Mouse (Mus musculus): ENCODE results near the gene Clybl.

Gene Clybl

DNA sequence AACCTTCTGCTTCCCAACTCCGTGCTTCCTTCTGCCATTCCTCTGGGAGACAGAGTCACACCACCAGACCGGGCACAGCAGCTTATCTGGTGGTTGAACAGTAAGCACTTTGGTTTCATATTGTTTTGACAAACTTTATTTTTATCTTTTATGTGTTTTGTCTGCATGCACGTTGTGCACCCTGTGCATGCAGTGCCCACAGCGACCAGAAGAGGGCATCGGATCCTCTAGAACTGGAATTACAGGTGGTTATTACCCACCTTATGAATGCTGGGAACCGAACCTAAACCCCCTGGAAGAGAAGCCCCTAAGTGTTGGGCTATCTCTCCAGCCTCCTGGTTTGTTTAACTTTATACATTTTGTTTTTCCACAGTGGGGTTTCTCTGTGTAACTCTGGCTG is 130.9 kb downstream of the Clybl start:
- DNase-seq (ENCODE audit: low spot score): no peak

DNA sequence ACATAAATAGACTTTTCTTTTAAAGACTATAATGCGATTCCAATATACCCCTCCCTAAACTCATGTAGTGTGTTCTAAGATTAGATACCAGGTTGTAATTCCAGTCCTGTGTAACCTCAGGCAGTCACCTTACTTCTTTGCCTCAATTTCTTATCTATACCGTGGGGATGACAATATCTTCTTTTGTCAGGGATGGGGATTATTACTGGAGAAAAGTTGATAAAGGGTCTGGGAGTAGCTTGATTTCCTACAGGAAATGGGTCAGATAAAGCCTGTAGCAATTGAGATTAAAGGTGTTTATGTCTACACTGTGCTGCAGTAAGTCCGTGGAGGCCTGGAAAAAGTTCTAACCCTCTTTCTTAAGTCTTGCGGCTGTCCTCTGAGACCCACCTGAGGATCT is 131.8 kb downstream of the Clybl start:
- DNase-seq (ENCODE audit: low spot score): no peak

DNA sequence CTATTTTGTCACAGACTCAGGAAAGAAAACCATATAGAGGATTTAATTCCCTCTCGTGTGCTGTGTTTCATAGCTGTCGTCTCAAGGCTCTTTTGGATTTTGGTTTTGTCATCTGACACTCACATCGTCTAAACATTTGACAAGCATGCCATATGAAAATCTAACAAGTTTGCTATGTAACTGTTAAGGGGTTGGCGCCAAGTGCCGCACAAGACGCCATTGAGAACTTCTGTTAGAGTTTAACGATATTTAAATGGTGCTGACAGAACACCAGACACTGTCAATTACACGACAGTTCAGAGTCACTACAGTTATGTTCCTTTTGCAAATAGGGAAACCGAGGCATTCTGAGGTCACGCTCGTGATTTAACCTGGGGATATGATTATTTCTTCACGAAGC is 134.2 kb downstream of the Clybl start:
- DNase-seq (ENCODE audit: low spot score): no peak

DNA sequence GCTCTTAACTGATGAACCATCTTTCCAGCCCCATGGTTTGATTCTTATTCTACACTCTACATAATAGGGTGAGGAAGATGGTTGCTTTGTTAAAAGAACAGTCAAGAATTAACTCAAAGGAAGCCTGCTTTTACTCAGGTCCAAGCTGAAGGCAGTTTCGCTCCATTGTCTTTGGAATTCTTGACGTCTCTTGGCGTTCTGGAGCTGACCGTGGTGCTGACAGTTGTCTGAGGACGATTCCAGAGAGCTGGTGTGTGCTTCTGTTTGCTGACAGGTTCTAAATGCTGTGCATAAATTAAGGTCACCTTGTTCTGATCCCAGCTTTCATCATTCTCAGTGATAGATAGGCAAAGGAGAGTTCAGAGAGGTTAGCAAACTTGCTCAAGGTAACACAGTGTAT is 140.6 kb downstream of the Clybl start:
- no peak for DNase-seq (ENCODE audit: low spot score)

DNA sequence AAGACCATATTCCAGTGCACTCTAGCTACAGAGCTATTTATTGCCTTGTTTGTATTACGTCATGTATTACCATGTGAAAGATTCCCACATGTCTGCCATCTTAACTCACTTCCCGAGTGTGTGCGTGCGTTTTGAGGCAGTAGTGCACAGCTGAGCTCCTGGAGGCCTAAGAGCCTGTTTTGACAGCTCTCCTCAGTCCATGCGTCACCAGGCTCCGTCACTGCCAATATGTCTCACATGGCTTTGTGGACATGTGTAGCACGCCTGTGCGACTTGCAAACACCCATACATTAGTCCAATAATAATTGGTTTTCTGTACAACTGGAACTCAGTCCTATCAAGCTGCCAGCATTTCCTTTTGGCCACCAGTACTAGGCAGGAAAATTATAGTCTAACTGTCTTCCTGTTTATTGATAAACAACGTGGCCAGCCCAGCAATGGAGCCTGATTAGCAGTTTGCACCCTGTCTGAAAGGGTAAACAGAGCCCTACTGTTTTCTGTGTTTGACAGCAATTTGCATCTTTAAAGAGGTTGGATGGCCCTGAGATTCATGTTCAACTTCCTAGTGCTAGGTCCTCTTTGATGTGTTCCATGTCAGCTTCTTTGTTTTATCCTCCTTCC is 142.4 kb downstream of the Clybl start:
- no peak for DNase-seq (ENCODE audit: low spot score)

DNA sequence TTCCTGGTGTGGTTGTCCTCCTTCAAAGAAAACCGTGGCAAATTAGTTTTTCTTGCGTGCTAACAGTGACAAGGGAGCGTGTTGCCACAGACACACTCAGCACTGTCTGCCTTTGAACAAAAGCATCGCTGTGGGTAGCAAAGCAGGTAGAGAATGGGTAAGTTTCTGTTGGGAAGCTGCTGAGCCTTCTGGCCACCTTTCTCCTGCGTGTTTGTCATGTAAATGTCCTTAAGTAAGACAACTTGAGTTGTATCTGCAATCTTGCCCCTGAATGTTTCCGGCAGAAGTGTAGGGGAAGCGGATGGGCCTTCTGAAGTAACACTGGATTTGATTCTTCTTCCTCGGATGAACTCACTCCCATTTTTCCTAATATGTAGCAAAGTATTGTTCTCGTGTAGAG is 148.6 kb downstream of the Clybl start:
- DNase-seq (ENCODE audit: low spot score): no peak

DNA sequence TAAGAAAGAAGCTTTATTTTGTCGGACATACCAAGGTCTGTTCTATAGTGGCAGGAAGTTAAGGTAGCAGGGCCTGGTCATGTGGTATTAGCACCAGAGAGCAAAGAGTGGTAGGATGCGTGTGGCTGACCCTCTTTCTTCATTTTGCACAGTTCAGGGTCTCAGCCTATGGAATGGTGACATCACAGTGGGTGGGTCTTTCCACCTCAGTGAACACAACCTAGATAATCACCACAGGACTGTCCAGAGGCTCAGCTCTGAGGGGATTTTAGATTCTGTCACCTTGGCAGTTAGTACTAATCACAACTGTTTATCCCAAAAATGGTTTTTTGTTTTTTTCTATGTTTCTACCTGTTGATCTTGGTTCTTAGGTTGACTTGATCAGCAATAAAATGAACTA is 149.2 kb downstream of the Clybl start:
- DNase-seq (ENCODE audit: low spot score): no peak

DNA sequence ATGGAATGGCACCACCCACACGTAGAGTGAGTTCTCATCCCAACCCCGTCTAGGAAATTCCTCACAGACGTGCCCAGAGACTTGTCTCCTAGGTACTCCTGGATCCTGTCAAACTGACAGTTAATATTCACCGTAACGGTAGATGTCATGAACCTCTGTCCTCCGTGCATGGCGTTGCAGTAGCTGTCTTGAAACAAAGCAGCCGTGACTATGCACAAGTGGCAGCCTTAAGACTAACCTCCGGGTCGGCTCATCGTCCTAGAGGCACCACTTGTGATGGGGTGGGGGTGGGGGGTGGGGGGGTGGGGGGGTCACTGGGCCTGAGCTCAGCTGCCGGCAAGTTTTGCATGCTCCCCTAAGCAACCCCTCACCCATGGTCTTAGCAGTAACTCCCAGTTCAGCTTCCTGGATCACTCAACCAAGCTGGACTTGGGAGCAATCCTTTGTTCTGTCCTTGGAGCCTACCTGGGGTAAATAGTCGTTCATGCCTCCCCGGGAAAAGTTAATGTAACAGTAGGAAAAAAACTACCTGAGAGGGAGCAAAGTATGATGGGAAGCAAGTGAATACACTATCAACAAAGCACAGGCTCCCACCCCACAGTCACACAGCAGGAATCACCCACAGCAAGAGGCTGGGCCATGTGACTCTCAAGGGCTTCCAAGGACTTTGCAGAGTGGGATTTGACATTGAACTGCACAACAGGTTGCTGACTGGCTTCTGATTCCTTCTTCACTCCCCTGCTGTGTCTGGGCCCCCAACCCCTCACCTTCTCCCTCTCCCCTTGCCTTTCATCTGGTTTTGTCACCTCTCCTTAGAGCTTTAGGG is 150.3 kb downstream of the Clybl start:
- no peak for DNase-seq (ENCODE audit: low spot score)

DNA sequence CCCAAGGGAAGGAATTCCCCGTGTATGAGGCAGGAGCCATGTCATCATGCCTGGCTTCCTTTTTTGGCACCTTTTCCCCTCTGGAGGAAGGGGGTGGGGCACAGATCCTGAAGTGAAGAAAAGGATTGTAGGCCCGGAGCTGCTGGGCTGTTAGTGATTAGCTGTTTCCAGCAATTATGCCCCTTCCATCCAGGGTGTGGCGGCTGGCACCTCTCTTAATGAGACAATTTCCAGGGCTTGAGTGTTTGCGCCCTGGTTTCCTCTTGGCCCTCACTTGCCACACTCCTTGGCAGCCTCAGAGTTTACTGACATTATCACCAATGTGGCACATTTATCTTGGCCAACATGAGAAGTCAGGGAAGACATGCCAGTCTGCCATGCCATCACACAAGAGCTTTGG is 155.5 kb downstream of the Clybl start:
- no peak for DNase-seq (ENCODE audit: low spot score)

DNA sequence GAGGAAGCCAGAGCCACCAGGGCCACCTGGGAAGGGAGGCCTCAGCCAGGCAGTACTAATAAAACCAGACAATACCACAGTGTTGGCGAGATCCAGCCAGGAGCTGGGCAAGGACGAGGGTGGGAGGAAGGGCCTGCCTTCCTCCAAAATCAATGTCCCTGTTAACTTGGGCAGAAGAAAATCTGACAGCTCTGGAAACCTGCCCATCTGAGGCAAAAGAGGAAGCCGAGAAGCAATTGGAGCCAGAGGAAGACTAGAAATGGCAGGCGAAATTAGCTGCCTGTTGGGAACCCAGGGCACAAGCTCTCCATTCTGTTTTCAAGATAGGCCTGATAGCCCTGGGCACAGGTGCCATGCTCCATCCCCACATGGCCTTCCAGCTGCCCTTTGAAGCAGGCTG is 157.3 kb downstream of the Clybl start:
- DNase-seq (ENCODE audit: low spot score): no peak

DNA sequence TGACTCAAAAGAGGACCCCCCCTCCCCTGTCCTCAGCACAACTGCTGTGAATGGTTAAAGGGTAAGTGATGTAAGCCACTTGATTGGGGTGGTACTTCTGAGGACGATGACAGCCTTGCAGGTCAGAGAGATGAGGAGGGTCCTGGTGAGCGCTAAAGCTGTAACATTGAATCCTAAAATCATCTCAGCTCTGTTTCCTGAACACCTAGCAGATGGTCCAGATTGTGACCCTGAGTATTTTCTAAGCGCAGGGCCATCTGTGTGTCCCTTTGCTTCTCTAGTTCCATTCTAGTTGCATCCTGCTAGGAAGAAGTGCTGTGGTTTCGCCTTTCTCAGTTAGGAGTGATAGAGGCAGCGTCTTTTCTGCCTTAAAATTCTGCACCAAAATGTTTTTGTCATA is 158.6 kb downstream of the Clybl start:
- no peak for DNase-seq (ENCODE audit: low spot score)

DNA sequence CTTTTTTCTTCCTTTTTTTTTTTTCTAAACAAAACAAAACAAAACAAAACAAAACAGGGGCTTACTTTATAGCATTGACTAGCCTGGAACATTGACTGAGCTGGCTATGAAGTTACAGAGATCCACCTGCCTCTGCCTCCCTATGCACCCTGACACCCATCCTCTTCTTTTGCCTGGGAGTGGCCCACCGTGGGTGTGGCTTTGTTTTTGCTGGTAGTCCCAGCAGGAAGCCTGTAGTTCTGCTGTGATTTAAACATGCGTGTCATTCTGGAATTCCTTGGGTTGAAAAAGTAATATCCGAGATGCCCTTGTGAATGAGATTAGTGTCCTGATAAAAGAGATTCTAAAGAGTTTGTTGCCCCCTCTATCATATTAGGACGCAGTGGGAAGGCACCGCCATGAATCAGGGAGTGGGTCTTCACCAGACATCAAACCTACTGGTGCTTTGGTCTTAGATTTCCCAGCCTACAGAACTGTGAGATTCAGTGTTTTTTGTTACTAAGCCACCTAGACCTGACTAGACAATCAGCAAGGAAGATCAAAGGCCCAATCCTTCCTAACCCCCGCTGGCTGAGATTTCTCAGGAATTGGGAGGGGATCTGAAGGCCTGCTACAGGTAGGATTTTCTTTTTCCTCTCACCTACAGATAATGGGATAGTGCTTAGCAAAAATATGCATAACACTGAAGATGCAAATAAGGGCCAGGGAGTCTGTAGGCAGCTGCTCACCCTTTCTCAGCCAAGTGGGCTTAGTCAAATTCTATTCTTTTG is 160.3 kb downstream of the Clybl start:
- DNase-seq (ENCODE audit: low spot score): no peak

DNA sequence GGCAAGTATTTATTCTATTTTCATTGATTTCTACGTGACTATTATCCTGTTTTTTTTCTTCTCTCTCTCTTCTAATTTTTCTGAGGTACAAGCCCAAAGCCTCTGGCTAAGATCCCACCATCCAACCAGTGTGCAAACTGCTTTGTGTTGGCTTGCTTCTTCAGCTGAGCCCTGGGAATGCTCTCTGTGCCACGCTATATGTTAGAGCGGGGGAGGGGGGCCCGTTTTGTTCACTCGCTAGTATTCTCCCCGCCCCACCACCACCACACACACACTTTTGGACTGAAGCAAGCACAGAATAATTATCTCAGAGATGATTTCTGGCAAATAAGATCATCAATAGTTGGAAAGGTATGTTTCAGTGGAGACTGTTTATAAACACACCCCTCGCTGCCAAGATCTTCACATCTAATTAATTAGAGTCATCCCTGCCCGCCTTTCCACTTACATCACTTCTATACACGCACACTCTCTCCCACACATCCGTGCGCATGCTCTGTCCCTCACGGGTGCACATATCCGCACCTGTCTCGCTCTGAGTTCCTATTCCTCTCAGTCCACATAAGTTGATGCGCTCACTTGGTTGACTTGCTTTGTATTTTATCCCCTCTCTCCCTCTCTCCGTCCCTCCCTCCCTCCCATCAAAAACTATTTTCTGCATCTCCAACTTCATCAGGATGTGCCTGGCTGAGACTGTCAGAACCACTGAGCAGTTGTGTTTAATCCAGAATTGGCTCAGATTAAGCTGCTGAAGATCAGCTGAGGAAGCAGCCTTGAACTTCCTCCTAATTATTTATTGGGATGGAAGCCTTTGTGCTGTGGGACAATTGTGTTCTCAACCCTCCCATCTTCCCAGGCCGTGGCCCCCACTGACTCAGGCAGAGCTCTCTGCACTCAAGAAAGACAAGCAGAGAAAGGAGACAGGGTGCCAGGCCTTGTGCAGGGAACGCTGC is 163.0 kb downstream of the Clybl start:
- no peak for DNase-seq (ENCODE audit: low spot score)

DNA sequence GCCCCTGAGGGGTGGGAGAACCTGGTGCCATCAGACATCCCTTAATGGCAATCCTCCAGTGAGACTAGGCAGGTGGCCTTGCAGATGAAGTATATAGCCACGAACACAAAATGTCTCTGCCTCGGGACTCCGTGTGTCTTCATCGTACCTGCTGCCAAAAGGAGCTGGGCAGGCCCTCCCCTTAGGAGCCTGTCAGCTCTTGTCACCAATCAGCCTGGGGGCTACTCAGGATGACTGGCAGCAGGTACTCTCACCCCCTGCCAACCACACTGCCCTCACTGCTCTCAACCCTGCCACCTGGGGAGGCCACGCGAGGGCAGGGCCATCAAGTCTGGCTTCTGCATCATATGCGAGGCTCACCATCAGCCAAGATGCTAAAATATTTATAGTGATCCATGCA is 166.6 kb downstream of the Clybl start:
- no peak for DNase-seq (ENCODE audit: low spot score)

DNA sequence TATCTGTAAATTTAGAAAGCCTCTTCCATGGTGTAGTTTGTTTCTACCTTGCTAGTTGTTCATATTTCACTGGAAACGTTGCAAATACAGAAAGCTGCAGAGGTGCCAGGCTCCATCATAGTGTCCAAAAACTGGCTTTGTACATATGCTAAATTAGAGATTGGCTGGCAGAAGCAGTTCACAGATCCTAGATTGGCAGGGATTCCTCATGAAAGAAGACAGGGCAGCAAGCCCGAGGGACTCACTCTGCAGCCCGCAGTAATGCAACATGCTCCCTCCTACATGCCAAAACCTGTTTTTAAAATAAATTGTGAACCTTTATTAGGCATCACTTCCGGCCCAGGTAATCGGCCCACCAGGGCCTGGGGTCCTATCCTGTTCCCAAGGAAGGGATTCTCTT is 167.8 kb downstream of the Clybl start:
- no peak for DNase-seq (ENCODE audit: low spot score)

DNA sequence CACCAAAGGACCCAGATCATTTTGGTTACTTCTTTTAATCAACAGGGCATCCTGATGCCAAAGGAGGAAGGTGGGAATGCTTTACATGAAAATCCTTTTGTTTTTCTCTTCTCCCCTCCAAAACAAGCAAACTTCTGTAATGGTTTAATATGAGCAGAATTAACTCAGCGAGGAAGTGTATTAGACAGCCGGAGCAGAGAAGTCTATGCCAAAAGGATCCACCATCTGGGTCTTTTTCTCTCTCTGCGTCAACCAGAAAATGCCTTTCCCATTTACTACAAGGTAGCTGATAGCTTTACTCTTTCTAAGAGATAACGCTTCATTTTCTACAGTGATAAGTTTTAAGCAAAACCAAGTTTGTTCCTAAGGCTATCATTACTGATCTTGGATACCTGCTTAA is 168.3 kb downstream of the Clybl start:
- DNase-seq (ENCODE audit: low spot score): no peak

DNA sequence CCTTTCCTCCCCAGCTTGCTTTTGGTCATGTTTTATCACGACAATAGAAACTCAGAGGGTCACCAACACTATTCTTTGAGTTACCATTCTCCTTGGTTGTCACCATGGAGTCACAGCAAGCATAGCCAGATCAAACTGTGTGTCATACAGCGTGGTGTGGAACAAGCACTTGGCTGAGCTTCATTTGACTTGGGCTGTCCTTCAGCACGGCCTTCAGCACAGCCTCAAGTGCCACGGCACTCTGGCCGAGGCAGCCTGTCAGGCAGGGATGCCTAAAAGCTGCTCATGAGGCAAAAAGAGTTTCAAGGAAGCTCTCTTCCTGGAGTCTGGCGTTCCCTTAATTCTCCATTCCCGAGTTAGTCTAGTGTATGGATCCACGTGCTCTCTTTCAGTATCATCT is 169.3 kb downstream of the Clybl start:
- no peak for DNase-seq (ENCODE audit: low spot score)

DNA sequence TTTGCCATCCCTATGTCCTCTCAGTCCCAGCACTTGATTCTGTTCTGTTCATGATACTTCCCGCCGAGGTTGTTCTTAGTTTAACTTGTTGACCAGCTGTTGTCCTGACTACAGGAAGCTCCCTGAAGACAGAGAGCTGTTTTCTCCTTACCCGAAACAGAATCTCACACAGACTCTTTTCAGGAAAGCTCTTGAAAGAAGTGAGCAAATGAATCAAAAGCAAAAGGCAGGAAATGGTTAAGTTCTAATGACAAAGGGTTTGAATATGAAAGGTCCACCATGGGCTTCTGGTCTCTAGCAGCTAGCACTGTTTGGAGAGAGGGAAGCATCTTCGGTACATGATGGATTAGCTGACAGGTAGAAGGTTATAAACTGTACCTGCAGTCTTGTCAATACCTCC is 175.8 kb downstream of the Clybl start:
- DNase-seq (ENCODE audit: low spot score): no peak

DNA sequence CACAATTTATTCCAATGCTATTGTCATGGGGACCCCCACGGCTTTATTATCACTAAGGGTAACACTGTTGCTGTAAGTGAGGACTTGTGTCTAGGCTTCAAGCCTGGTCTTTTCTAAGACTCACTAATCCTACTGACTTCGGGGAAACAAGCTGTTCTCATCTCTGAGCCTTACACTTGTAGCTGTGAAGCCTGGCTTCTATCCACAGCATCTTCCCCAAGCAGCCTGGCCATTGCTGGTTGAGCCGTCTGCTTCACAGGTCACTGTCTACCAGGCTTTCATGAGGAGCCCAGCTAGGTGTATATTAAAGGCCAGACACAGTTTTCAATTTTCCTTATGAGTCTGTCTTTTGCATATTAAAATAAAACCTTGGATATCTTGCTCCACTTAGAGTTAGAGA is 177.1 kb downstream of the Clybl start:
- no peak for DNase-seq (ENCODE audit: low spot score)

DNA sequence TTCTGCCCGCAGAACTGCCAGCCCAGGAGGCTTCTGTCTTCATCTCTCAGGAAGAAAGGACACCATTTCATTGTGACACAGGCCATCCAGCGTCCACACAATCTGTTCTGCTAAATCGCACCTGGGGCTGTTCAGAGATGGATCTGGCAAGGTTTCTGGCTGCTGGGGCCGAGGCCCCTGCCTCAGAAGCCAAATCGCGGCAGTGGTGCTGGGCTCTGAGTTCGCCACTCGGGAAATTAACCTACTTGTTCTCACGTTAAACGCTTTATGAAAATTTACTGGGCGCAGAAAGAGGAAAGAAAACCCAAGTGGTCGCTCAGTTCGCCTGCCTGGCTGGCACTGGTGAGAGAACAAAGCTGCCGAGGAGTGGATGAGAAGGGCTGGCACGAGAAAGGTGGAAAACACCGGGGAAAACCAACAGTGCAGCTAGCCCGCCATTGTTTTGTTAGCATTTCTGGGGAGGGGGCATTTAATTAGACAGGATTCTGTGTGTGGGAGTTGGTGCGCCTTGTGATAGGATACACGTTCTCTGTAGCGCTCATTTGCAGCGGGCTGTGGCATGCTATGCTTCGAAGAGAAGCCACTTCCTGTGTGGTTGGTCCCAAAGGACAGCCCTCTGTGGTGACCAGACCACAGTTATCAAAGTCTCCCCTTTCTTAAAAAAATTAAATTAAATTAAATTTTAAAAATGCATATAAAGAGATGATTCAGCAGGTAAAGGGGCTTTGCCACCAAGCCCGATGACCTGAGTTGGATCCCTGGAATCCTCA is 177.8 kb downstream of the Clybl start:
- DNase-seq (ENCODE audit: low spot score): no peak

DNA sequence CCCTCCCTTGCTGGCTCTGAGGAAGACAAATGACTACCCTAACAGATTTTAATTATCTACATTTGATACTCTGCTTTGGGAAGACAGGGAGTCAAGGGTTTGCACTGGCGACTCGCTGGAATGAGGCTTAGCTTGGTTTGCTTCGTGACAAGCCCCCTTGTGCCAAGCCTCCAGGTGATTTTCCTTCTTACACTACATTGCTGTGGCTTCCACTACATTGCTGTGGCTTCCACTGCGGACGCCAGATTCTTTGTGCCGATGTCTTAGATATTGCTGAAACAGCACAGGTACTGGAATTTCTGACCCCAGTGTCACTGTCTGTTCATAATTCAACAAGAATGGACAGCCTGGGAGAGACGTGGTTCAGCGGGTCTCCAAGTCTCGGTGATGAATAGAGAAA is 180.3 kb downstream of the Clybl start:
- DNase-seq (ENCODE audit: low spot score): no peak

Data from lung, postnatal 25 days (tissue).